Mouse (Mus musculus) testis, adult 2 months (tissue): ENCODE measurements around the gene Gpr19.

Experiments used
- CTCF ChIP-seq: fragments of 200-500 bp; IDR thresholded peaks from 2 replicates; pipeline ENCODE4 v1.5.1; 2012; ENCODE audit warnings: low read depth, mild to moderate bottlenecking, inconsistent platforms, low read length, moderate library complexity; ENCODE audit not compliant: control insufficient read depth, insufficient read depth, insufficient replicate concordance
- POLR2A ChIP-seq: fragments of 200-500 bp; IDR thresholded peaks from 2 replicates; pipeline ENCODE4 v1.6.1; 2012; ENCODE audit warnings: low read depth, mild to moderate bottlenecking, inconsistent platforms, low read length, moderate library complexity; ENCODE audit not compliant: control insufficient read depth

- TF ChIP-seq CTCF (no peak), POLR2A (no peak)
These were observed 29.3 kb upstream of the Gpr19 start for GRCm38 (mm10) chr6:134927595-134928095.
